Mouse (Mus musculus) MEL (cell line): ENCODE results near the gene Nepro. TPM values are rescaled to one million over a fixed set of nuclear protein-coding genes. Genes with fewer than 3 reads are reported as not detected.

Experiments used
- DNase-seq: peaks from one replicate; pipeline ENCODE4 v3.0.0; 2011; ENCODE audit warnings: low read depth, low spot score
- H3K27ac ChIP-seq: 2 replicates; pipeline ENCODE4 v1.5.1; 2012; ENCODE audit warnings: low read depth, mild to moderate bottlenecking, control low read depth, low read length, moderate library complexity; ENCODE audit not compliant: control insufficient read depth
- H3K27me3 ChIP-seq, 2 experiments: fragments of 150-350 bp in 1 of 2; sonication (generic) in 1 of 2; 2 replicates each; pipeline ENCODE4 v1.6.1; 2012; ENCODE audit warnings: low read length in 2 of 2, mild to moderate bottlenecking in 2 of 2, improper control_type of control experiment in 1 of 2, moderate library complexity in 1 of 2; ENCODE audit not compliant: insufficient read depth in 2 of 2, control insufficient read depth in 1 of 2
- H3K36me3 ChIP-seq, 2 experiments: 2 replicates each; pipeline ENCODE4 v1.6.1; 2012 to 2014; ENCODE audit warnings: low read length in 2 of 2, improper control_type of control experiment in 1 of 2, inconsistent platforms in 1 of 2, mild to moderate bottlenecking in 1 of 2; ENCODE audit not compliant: insufficient read depth in 2 of 2, control insufficient read depth in 1 of 2
- H3K4me1 ChIP-seq, 2 experiments: fragments of 150-350 bp in 1 of 2; sonication (generic) in 1 of 2; 2 replicates each; pipeline ENCODE4 v1.6.1; 2012; ENCODE audit warnings: low read length in 2 of 2, improper control_type of control experiment in 1 of 2, mild to moderate bottlenecking in 1 of 2; ENCODE audit not compliant: insufficient read depth in 2 of 2, control insufficient read depth in 1 of 2
- H3K4me3 ChIP-seq, 2 experiments: fragments of 150-350 bp in 1 of 2; sonication (generic) in 1 of 2; 2 replicates each; pipeline ENCODE4 v1.5.1; 2012; ENCODE audit warnings: low read depth in 2 of 2, low read length in 2 of 2, mild to moderate bottlenecking in 2 of 2, moderate library complexity in 2 of 2, control low read depth in 1 of 2, improper control_type of control experiment in 1 of 2; ENCODE audit not compliant: control insufficient read depth in 1 of 2, insufficient read depth in 1 of 2
- H3K79me2 ChIP-seq: 2 replicates; pipeline ENCODE4 v1.6.1; 2012; ENCODE audit warnings: mild to moderate bottlenecking, low read length, moderate library complexity; ENCODE audit not compliant: control insufficient read depth, poor library complexity, insufficient read depth
- H3K9ac ChIP-seq: 2 replicates; pipeline ENCODE4 v1.6.1; 2012; ENCODE audit warnings: low read depth, mild to moderate bottlenecking, control low read depth, low read length, moderate library complexity; ENCODE audit not compliant: control insufficient read depth, poor library complexity, severe bottlenecking
- H3K9me3 ChIP-seq: fragments of 150-350 bp; sonication (generic); replicated peaks from 2 replicates; pipeline ENCODE4 v1.6.1; 2012; ENCODE audit warnings: mild to moderate bottlenecking, low read length, improper control_type of control experiment, moderate library complexity; ENCODE audit not compliant: insufficient read depth
- CTCF ChIP-seq, 3 experiments: IDR thresholded peaks in 2 of 3; conservative IDR thresholded peaks in 1 of 3; 2 replicates each; pipeline ENCODE4 v1.5.1; 2011 to 2012; ENCODE audit warnings: low read length in 3 of 3, low read depth in 2 of 3, mild to moderate bottlenecking in 2 of 3, improper control_type of control experiment in 1 of 3, inconsistent platforms in 1 of 3, mixed read lengths in 1 of 3, moderate library complexity in 1 of 3; ENCODE audit not compliant: control insufficient read depth in 1 of 3, insufficient read depth in 1 of 3, poor library complexity in 1 of 3, severe bottlenecking in 1 of 3
- EP300 ChIP-seq, 2 experiments: IDR thresholded peaks; 2 replicates each; pipeline ENCODE4 v1.6.1; 2011; ENCODE audit warnings: improper control_type of control experiment in 2 of 2, low read length in 2 of 2, low read depth in 1 of 2, mild to moderate bottlenecking in 1 of 2
- ETS1 ChIP-seq: IDR thresholded peaks from 2 replicates; pipeline ENCODE4 v1.6.1; 2012; ENCODE audit warnings: low read depth, mild to moderate bottlenecking, inconsistent platforms, low read length, improper control_type of control experiment, moderate library complexity
- GATA1 ChIP-seq: IDR thresholded peaks from 2 replicates; pipeline ENCODE4 v1.6.1; 2011; ENCODE audit warnings: low read depth, low read length, improper control_type of control experiment
- HCFC1 ChIP-seq: IDR thresholded peaks from 2 replicates; pipeline ENCODE4 v1.6.1; 2012; ENCODE audit warnings: low read depth, mild to moderate bottlenecking, inconsistent platforms, low read length, improper control_type of control experiment, moderate library complexity
- MAZ ChIP-seq: IDR thresholded peaks from 2 replicates; pipeline ENCODE4 v1.6.1; 2012; ENCODE audit warnings: low read depth, mild to moderate bottlenecking, inconsistent platforms, low read length, improper control_type of control experiment
- MEF2A ChIP-seq: IDR thresholded peaks from 2 replicates; pipeline ENCODE4 v1.6.1; 2014; ENCODE audit warnings: low read depth, mild to moderate bottlenecking, inconsistent platforms, low read length, improper control_type of control experiment; ENCODE audit not compliant: poor library complexity, insufficient replicate concordance, severe bottlenecking; ENCODE audit errors: extremely low read depth
- MYC ChIP-seq: IDR thresholded peaks from 2 replicates; pipeline ENCODE4 v1.6.1; 2011; ENCODE audit warnings: low read depth, mild to moderate bottlenecking, low read length, improper control_type of control experiment, moderate library complexity
- POLR2AphosphoS2 ChIP-seq: IDR thresholded peaks from 2 replicates; pipeline ENCODE4 v1.6.1; 2011; ENCODE audit warnings: low read length, improper control_type of control experiment
- POLR2AphosphoS5 ChIP-seq: IDR thresholded peaks from 2 replicates; pipeline ENCODE4 v1.6.1; 2012; ENCODE audit warnings: low read depth, borderline replicate concordance, mild to moderate bottlenecking, inconsistent platforms, low read length, moderate library complexity, mixed read lengths
- RAD21 ChIP-seq: IDR thresholded peaks from 2 replicates; pipeline ENCODE4 v1.6.1; 2011; ENCODE audit warnings: mild to moderate bottlenecking, low read depth, low read length, improper control_type of control experiment
- RCOR1 ChIP-seq: IDR thresholded peaks from 2 replicates; pipeline ENCODE4 v1.6.1; 2012; ENCODE audit warnings: low read depth, mild to moderate bottlenecking, inconsistent platforms, low read length, improper control_type of control experiment
- TAL1 ChIP-seq: IDR thresholded peaks from 2 replicates; pipeline ENCODE4 v1.6.1; 2012; ENCODE audit warnings: mild to moderate bottlenecking, inconsistent platforms, low read length, moderate library complexity, mixed read lengths
- TCF12 ChIP-seq: IDR thresholded peaks from 2 replicates; pipeline ENCODE4 v1.6.1; 2014; ENCODE audit warnings: low read depth, mild to moderate bottlenecking, inconsistent platforms, low read length, improper control_type of control experiment, moderate library complexity
- UBTF ChIP-seq: IDR thresholded peaks from 2 replicates; pipeline ENCODE4 v1.6.1; 2012; ENCODE audit warnings: low read depth, mild to moderate bottlenecking, inconsistent platforms, low read length, improper control_type of control experiment, moderate library complexity, borderline replicate concordance; ENCODE audit not compliant: insufficient read depth
- USF1 ChIP-seq: IDR thresholded peaks from 2 replicates; pipeline ENCODE4 v1.6.1; 2014; ENCODE audit warnings: low read depth, mild to moderate bottlenecking, inconsistent platforms, low read length, improper control_type of control experiment, moderate library complexity
- USF2 ChIP-seq, 2 experiments: IDR thresholded peaks; 2 replicates each; pipeline ENCODE4 v1.6.1; 2011 to 2012; ENCODE audit warnings: improper control_type of control experiment in 2 of 2, low read length in 2 of 2, borderline replicate concordance in 1 of 2, inconsistent platforms in 1 of 2, low read depth in 1 of 2, mild to moderate bottlenecking in 1 of 2; ENCODE audit not compliant: insufficient read depth in 1 of 2
- ZC3H11A ChIP-seq: IDR thresholded peaks from 2 replicates; pipeline ENCODE4 v1.6.1; 2012; ENCODE audit warnings: low read depth, mild to moderate bottlenecking, inconsistent platforms, low read length, improper control_type of control experiment
- ZNF384 ChIP-seq: IDR thresholded peaks from 2 replicates; pipeline ENCODE4 v1.6.1; 2012; ENCODE audit warnings: low read depth, mild to moderate bottlenecking, inconsistent platforms, low read length, improper control_type of control experiment
- polyA plus RNA-seq, 2 experiments: library from polyadenylated mRNA; stranded (reverse) in 1 of 2; unstranded in 1 of 2; fragments of >175 nt in 1 of 2; fragments of >200 nt in 1 of 2; gene quantifications; 2 replicates each; pipeline versions ENCODE4 v1.2.1 to v1.2.4; 2012; ENCODE audit warnings: low replicate concordance in 2 of 2, low read depth in 1 of 2; ENCODE audit not compliant: insufficient read length in 2 of 2, insufficient read depth in 1 of 2, missing spikeins in 1 of 2
- total RNA-seq: library from RNA; depleted of rRNA; stranded (reverse); fragments of 300-350 nt; gene quantifications from 2 replicates; pipeline ENCODE4 v1.2.3, GENCODE M21; 2012

The Nepro gene
- total and polyA plus RNA-seq, 3 experiments = 8.8 to 20.8 TPM; not detected in 1

- H3K79me2 ChIP-seq = no peaks in the 10 kb centered on the region
- no peaks in the 10 kb centered on the region for H3K9me3 ChIP-seq
- peaks cover 3 to 16% of the 10 kb centered on the region in 2 experiments; a peak in 2 of 4 replicates for H3K4me1 ChIP-seq
These were observed 31.6 kb upstream of the Nepro start for GRCm38 (mm10) chr16:44692541-44692940.

GRCm38 (mm10) chr16:44693695-44694094, 30.4 kb upstream of the Nepro start:
- TF ChIP-seq MEF2A (no peak), TCF12 (no peak), CTCF (IDR thresholded peaks at IDR 0.05 in 2 of 3, conservative IDR thresholded peaks at IDR 0.05 in 1 of 3; ENCODE audit: control insufficient read depth in 1 of 3, insufficient read depth in 1 of 3, low read depth in 2 of 3, low read length in 3 of 3, poor library complexity in 1 of 3, severe bottlenecking in 1 of 3) (peak in 2 of 3 experiments; percentile 34 to 36; a peak in 5 of 6 replicates)
- Histone ChIP-seq H3K27me3 (peaks cover 0 to 2% of the 10 kb centered on the region in 2 experiments; a peak in 2 of 4 replicates), H3K4me3 (no peak overlapping the region), H3K9me3 (no peaks in the 10 kb centered on the region), H3K79me2 (no peaks in the 10 kb centered on the region), H3K36me3 (peaks cover 0 to 6% of the 10 kb centered on the region in 2 experiments; a peak in 2 of 4 replicates), H3K4me1 (peaks cover 3 to 16% of the 10 kb centered on the region in 2 experiments; a peak in 2 of 4 replicates), H3K9ac (no peak overlapping the region), H3K27ac (no peak overlapping the region)
- no peak for DNase-seq

More at GRCm38 (mm10) chr16:44692541-44692940, 31.6 kb upstream of the Nepro start:
- Histone ChIP-seq H3K4me3 (no peak overlapping the region), H3K27ac (no peak overlapping the region), H3K36me3 (peaks cover 0 to 6% of the 10 kb centered on the region in 2 experiments; a peak in 2 of 4 replicates), H3K9ac (no peak overlapping the region), H3K27me3 (peaks cover 0 to 2% of the 10 kb centered on the region in 2 experiments; a peak in 2 of 4 replicates)
- TF ChIP-seq EP300 (IDR thresholded peaks at IDR 0.05; ENCODE audit: low read depth in 1 of 2, low read length in 2 of 2) (peak; percentile 40 to 50; a peak in 2 of 4 replicates), RCOR1 (peak; percentile 55), ETS1 (0 out of 2 replicates have a peak, but pooled peaks have one; percentile 15), CTCF (IDR thresholded peaks at IDR 0.05 in 2 of 3, conservative IDR thresholded peaks at IDR 0.05 in 1 of 3; ENCODE audit: control insufficient read depth in 1 of 3, insufficient read depth in 1 of 3, low read depth in 2 of 3, low read length in 3 of 3, poor library complexity in 1 of 3, severe bottlenecking in 1 of 3) (no peak), GATA1 (peak; percentile 54; the same call in 1 of the 2 replicates), TAL1 (peak; percentile 43)
- DNase-seq = peak; percentile 63

GRCm38 (mm10) chr16:44695214-44695858, 28.8 kb upstream of the Nepro start:
- peaks cover 0 to 6% of the 10 kb centered on the region in 2 experiments; a peak in 2 of 4 replicates for H3K36me3 ChIP-seq
- TF ChIP-seq TAL1 (no peak), CTCF (IDR thresholded peaks at IDR 0.05 in 2 of 3, conservative IDR thresholded peaks at IDR 0.05 in 1 of 3; ENCODE audit: control insufficient read depth in 1 of 3, insufficient read depth in 1 of 3, low read depth in 2 of 3, low read length in 3 of 3, poor library complexity in 1 of 3, severe bottlenecking in 1 of 3) (no peak), EP300 (IDR thresholded peaks at IDR 0.05; ENCODE audit: low read depth in 1 of 2, low read length in 2 of 2) (no peak), MAZ (no peak), ETS1 (no peak), ZC3H11A (no peak), USF2 (IDR thresholded peaks at IDR 0.05; ENCODE audit: borderline replicate concordance in 1 of 2, insufficient read depth in 1 of 2, low read depth in 1 of 2, low read length in 2 of 2) (no peak), MYC (no peak), TCF12 (no peak), RAD21 (no peak), HCFC1 (no peak), POLR2AphosphoS2 (no peak), UBTF (no peak), USF1 (no peak), GATA1 (no peak), POLR2AphosphoS5 (no peak), MEF2A (no peak), ZNF384 (no peak)
- H3K9ac ChIP-seq = no peak overlapping the region
- no peaks in the 10 kb centered on the region for H3K9me3 ChIP-seq
- H3K4me3 ChIP-seq = no peak overlapping the region
- no peak overlapping the region for H3K27ac ChIP-seq
- peaks cover 0 to 2% of the 10 kb centered on the region in 2 experiments; a peak in 1 of 4 replicates for H3K27me3 ChIP-seq
- no peaks in the 10 kb centered on the region for H3K79me2 ChIP-seq
- DNase-seq = no peak
- peaks cover 3 to 15% of the 10 kb centered on the region in 2 experiments; a peak in 2 of 4 replicates for H3K4me1 ChIP-seq
